10 mouse cellular contexts compared by ENCODE assay signal in the genomic region with DNA sequence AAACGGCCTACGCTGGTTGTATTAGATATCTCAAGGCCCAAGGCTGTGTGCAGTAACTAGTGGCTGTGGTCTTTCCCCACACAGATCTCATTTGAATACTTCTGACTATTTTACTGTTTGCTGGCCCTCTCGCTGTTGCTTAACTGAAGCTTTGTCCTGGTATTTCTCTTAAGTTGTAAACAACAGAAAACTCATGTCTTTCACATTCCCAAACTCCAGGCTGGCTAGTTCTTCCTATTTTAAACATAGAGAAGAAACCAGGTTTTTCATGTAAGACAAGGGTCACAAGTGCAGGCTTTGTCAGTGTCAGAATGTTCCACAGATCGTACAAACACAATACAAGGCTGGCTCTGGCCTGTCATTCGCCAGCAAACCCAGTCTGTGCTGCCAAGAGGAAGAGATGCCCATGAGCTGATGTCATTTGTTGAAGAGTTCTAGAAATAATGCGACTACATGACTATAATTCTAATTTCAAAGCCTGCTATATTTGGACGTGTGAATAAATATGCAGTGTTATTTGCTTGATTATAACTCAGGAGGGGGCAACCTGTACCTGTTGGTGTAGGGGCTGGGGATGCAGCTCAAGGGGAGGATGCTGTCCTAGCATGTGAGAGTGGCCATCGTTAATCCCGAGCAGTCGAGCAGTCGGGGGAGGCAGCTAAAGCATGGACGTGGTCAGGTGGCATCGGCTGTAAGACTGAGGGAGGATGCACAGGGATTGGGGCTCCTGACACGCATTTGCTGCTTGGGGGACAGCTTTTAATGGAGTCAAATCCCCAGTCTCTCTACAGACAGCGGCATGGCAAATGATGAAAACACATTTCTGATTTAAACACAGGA.
DNase-seq lines count a peak whose midpoint lies in the region; ATAC-seq and TF ChIP-seq lines count a peak whose summit lies in the region.
"Had no signal": no experiment of that assay in that cellular context is flagged by ENCODE, and none has a peak within 500 bp of the region (broad histone marks: within the 10 kb centered on the region; RNA-seq: fewer than 3 reads in every experiment).

No protein-coding gene starts in this region.

- no peaks in the 10 kb centered on the region for H3K9me3 ChIP-seq in heart, embryonic 11.5 days (replicated peaks; ENCODE audit: control insufficient read depth, low read length)
- no peaks in the 10 kb centered on the region for H3K9me3 ChIP-seq in forebrain, postnatal 0 days (ENCODE audit: low read length)

- no peak overlapping the region for H3K4me2 ChIP-seq in heart, embryonic 11.5 days
- H3K4me2 ChIP-seq in forebrain, postnatal 0 days (ENCODE audit: low read depth): no peak overlapping the region

- H3K4me3 ChIP-seq in heart, embryonic 11.5 days (ENCODE audit: low read depth, low read length): no peak overlapping the region
- H3K4me3 ChIP-seq in forebrain, postnatal 0 days (ENCODE audit: low read depth, low read length): no peak overlapping the region

- peaks cover 13% of the 10 kb centered on the region; the same call in 1 of the 2 replicates for H3K36me3 ChIP-seq in heart, embryonic 11.5 days (ENCODE audit: control insufficient read depth, insufficient read depth, low read length)
- peaks cover 52% of the 10 kb centered on the region for H3K36me3 ChIP-seq in forebrain, postnatal 0 days (ENCODE audit: insufficient read depth)

- H3K4me1 ChIP-seq in heart, embryonic 11.5 days (ENCODE audit: control insufficient read depth, insufficient read depth, low read length): peaks cover 7% of the 10 kb centered on the region
- H3K4me1 ChIP-seq in forebrain, postnatal 0 days (ENCODE audit: insufficient read depth): no peaks in the 10 kb centered on the region

- no peak for TF ChIP-seq CTCF in forebrain, postnatal 0 days (IDR thresholded peaks at IDR 0.05; ENCODE audit: low read depth)

- DNase-seq in heart, adult 11 months: peak; percentile 96
- DNase-seq in Muller cell, postnatal 12 days (ENCODE audit: inconsistent ontology term): peak; percentile 86
- peak; percentile 53 for DNase-seq in forebrain, postnatal 0 days
- peak; percentile 60 to 75 for DNase-seq in lung, adult 18-20 months
- DNase-seq in urinary bladder, postnatal 14 days (ENCODE audit: low spot score): no peak
- no peak for DNase-seq in embryo, embryonic 10.5 days (ENCODE audit: low spot score)
- no peak for DNase-seq in ovary, adult 18-20 months (ENCODE audit: low spot score)
- DNase-seq: adrenal gland, postnatal 14 days; liver had no signal

- H3K27ac ChIP-seq in heart, embryonic 11.5 days (ENCODE audit: low read depth, low read length): no peak overlapping the region
- no peak overlapping the region for H3K27ac ChIP-seq in forebrain, postnatal 0 days (ENCODE audit: low read depth, low read length)

- ATAC-seq in heart, embryonic 11.5 days (replicated peaks; ENCODE audit: insufficient number of reproducible peaks, low FRiP score, low TSS enrichment): no peak
- peak; percentile 81 for ATAC-seq in forebrain, postnatal 0 days

- WGBS in heart, embryonic 11.5 days (ENCODE audit: insufficient replicate concordance): 79% methylated on average over 15 of the region's 15 CpGs
- WGBS in forebrain, postnatal 0 days: 43% methylated on average over 15 of the region's 15 CpGs

- H3K27me3 ChIP-seq in heart, embryonic 11.5 days (ENCODE audit: control insufficient read depth, insufficient read depth, low read length): no peaks in the 10 kb centered on the region
- no peaks in the 10 kb centered on the region for H3K27me3 ChIP-seq in forebrain, postnatal 0 days (ENCODE audit: insufficient read depth, low read length)

- H3K9ac ChIP-seq in heart, embryonic 11.5 days (ENCODE audit: low read depth, low read length): no peak overlapping the region
- no peak overlapping the region for H3K9ac ChIP-seq in forebrain, postnatal 0 days

Comparison
In these comparisons a context has a peak if more than half of its experiments do, and no peak if none do; other contexts are left out.
1. DNase-seq: peak in heart, adult 11 months (single experiment), Muller cell, postnatal 12 days (single experiment), forebrain, postnatal 0 days (single experiment) and lung, adult 18-20 months (2 of 2); none in urinary bladder, postnatal 14 days (single experiment), embryo, embryonic 10.5 days (single experiment) and ovary, adult 18-20 months (single experiment).